Mouse (Mus musculus): ENCODE results near the gene Magi1. TPM values are rescaled to one million over a fixed set of nuclear protein-coding genes. Genes with fewer than 3 reads are reported as not detected.

Magi1 gene
- total and polyA plus RNA-seq, 3 experiments: not detected

- H3K27me3 ChIP-seq (ENCODE audit: control insufficient read depth in 1 of 2, insufficient read depth in 2 of 2, low read length in 2 of 2): no peaks in the 10 kb centered on the region
- TF ChIP-seq E2F4 (IDR thresholded peaks at IDR 0.05; ENCODE audit: borderline replicate concordance, low read depth, low read length) (no peak), JUND (IDR thresholded peaks at IDR 0.05; ENCODE audit: low read depth, low read length) (no peak), MYC (IDR thresholded peaks at IDR 0.05; ENCODE audit: low read depth, low read length) (no peak), MAFK (IDR thresholded peaks at IDR 0.05; ENCODE audit: borderline replicate concordance, low read depth, low read length) (no peak), RCOR1 (IDR thresholded peaks at IDR 0.05; ENCODE audit: low read depth, low read length) (no peak), RAD21 (IDR thresholded peaks at IDR 0.05; ENCODE audit: low read depth, low read length) (no peak), MEF2A (IDR thresholded peaks at IDR 0.05; ENCODE audit: extremely low read depth, insufficient replicate concordance, low read depth, low read length, poor library complexity, severe bottlenecking) (no peak), POLR2A (IDR thresholded peaks at IDR 0.05; ENCODE audit: control insufficient read depth in 1 of 2, insufficient read depth in 1 of 2, low read depth in 1 of 2, low read length in 2 of 2, poor library complexity in 1 of 2) (no peak), HCFC1 (IDR thresholded peaks at IDR 0.05; ENCODE audit: low read depth, low read length) (no peak), ZC3H11A (IDR thresholded peaks at IDR 0.05; ENCODE audit: low read depth, low read length) (no peak), NELFE (IDR thresholded peaks at IDR 0.05; ENCODE audit: low read depth, low read length) (no peak), MXI1 (IDR thresholded peaks at IDR 0.05; ENCODE audit: low read depth, low read length) (no peak)
- no peaks in the 10 kb centered on the region for H3K79me2 ChIP-seq (ENCODE audit: control insufficient read depth, insufficient read depth, low read length, poor library complexity)
- H3K36me3 ChIP-seq (ENCODE audit: control insufficient read depth in 1 of 2, insufficient read depth in 2 of 2, low read length in 2 of 2): no peaks in the 10 kb centered on the region
- no peak overlapping the region for H3K4me3 ChIP-seq (ENCODE audit: control insufficient read depth in 1 of 2, insufficient read depth in 1 of 2, low read depth in 2 of 2, low read length in 2 of 2)
- DNase-seq (ENCODE audit: low read depth, low spot score): no peak
- H3K9me3 ChIP-seq (replicated peaks; ENCODE audit: insufficient read depth, low read length): no peaks in the 10 kb centered on the region
- no peak overlapping the region for H3K9ac ChIP-seq (ENCODE audit: control insufficient read depth, low read depth, low read length, poor library complexity, severe bottlenecking)
- H3K4me1 ChIP-seq (ENCODE audit: control insufficient read depth in 1 of 2, insufficient read depth in 2 of 2, low read length in 2 of 2): no peaks in the 10 kb centered on the region
- H3K27ac ChIP-seq (ENCODE audit: control insufficient read depth, low read depth, low read length): no peak overlapping the region
These were observed 120.3 kb downstream of the Magi1 start for GRCm38 (mm10) chr6:94163325-94163995.

- DNase-seq (ENCODE audit: low read depth, low spot score): no peak
- TF ChIP-seq ZMIZ1 (IDR thresholded peaks at IDR 0.05; ENCODE audit: low read depth, low read length) (no peak), KAT2A (conservative IDR thresholded peaks at IDR 0.05; ENCODE audit: low read depth, low read length) (no peak), UBTF (IDR thresholded peaks at IDR 0.05; ENCODE audit: borderline replicate concordance, insufficient read depth, low read depth, low read length) (no peak), CHD2 (IDR thresholded peaks at IDR 0.05; ENCODE audit: low read length) (no peak), JUND (IDR thresholded peaks at IDR 0.05; ENCODE audit: low read depth, low read length) (no peak), TCF12 (IDR thresholded peaks at IDR 0.05; ENCODE audit: low read depth, low read length) (no peak), NELFE (IDR thresholded peaks at IDR 0.05; ENCODE audit: low read depth, low read length) (no peak), TAL1 (IDR thresholded peaks at IDR 0.05; ENCODE audit: low read length) (no peak), ETS1 (IDR thresholded peaks at IDR 0.05; ENCODE audit: low read depth, low read length) (no peak), GABPA (IDR thresholded peaks at IDR 0.05; ENCODE audit: low read depth, low read length) (no peak), E2F4 (IDR thresholded peaks at IDR 0.05; ENCODE audit: borderline replicate concordance, low read depth, low read length) (no peak), SIN3A (IDR thresholded peaks at IDR 0.05; ENCODE audit: low read length) (no peak), POLR2AphosphoS5 (IDR thresholded peaks at IDR 0.05; ENCODE audit: borderline replicate concordance, low read depth, low read length) (no peak), MAX (IDR thresholded peaks at IDR 0.05; ENCODE audit: low read length) (no peak), ZKSCAN1 (IDR thresholded peaks at IDR 0.05; ENCODE audit: low read depth, low read length) (no peak), GATA1 (IDR thresholded peaks at IDR 0.05; ENCODE audit: low read depth, low read length) (no peak), BHLHE40 (IDR thresholded peaks at IDR 0.05; ENCODE audit: borderline replicate concordance, low read depth, low read length) (no peak), USF1 (IDR thresholded peaks at IDR 0.05; ENCODE audit: low read depth, low read length) (no peak), RCOR1 (IDR thresholded peaks at IDR 0.05; ENCODE audit: low read depth, low read length) (no peak), SMC3 (IDR thresholded peaks at IDR 0.05; ENCODE audit: low read depth, low read length) (no peak)
- H3K9me3 ChIP-seq (replicated peaks; ENCODE audit: insufficient read depth, low read length): no peaks in the 10 kb centered on the region
- H3K4me1 ChIP-seq (ENCODE audit: control insufficient read depth in 1 of 2, insufficient read depth in 2 of 2, low read length in 2 of 2): no peaks in the 10 kb centered on the region
- H3K9ac ChIP-seq (ENCODE audit: control insufficient read depth, low read depth, low read length, poor library complexity, severe bottlenecking): no peak overlapping the region
- H3K27me3 ChIP-seq (ENCODE audit: control insufficient read depth in 1 of 2, insufficient read depth in 2 of 2, low read length in 2 of 2): no peaks in the 10 kb centered on the region
- no peaks in the 10 kb centered on the region for H3K36me3 ChIP-seq (ENCODE audit: control insufficient read depth in 1 of 2, insufficient read depth in 2 of 2, low read length in 2 of 2)
- H3K4me3 ChIP-seq (ENCODE audit: control insufficient read depth in 1 of 2, insufficient read depth in 1 of 2, low read depth in 2 of 2, low read length in 2 of 2): no peak overlapping the region
- H3K79me2 ChIP-seq (ENCODE audit: control insufficient read depth, insufficient read depth, low read length, poor library complexity): no peaks in the 10 kb centered on the region
- H3K27ac ChIP-seq (ENCODE audit: control insufficient read depth, low read depth, low read length): no peak overlapping the region
These were observed 120.8 kb downstream of the Magi1 start for GRCm38 (mm10) chr6:94162918-94163317.

Measured in MEL (cell line).